Mouse (Mus musculus): ENCODE results near the gene Klk15. TPM values are rescaled to one million over a fixed set of nuclear protein-coding genes. Genes with fewer than 3 reads are reported as not detected.
"Not testable (repeated sequence)": the region's sequence is repeated elsewhere in the genome, so short reads cannot be mapped to it uniquely, and the experiment has no call there.

Gene Klk15
- polyA plus RNA-seq, 1 experiment from 2014 or later = not detected

GRCm38 (mm10) chr7:43925985-43926384, 7.6 kb upstream of the Klk15 start:
- H3K27me3 ChIP-seq = peaks cover 6% of the 10 kb centered on the region; the same call in 1 of the 2 replicates
- H3K9me3 ChIP-seq = no peaks in the 10 kb centered on the region
- no peaks in the 10 kb centered on the region for H3K36me3 ChIP-seq
- H3K4me3 ChIP-seq (replicated peaks) = no peak overlapping the region
- no peak overlapping the region for H3K4me2 ChIP-seq
- no peak overlapping the region for H3K27ac ChIP-seq
- no peak for ATAC-seq (ENCODE audit: insufficient number of reproducible peaks, insufficient read depth, low FRiP score, low TSS enrichment, low read depth)
- H3K4me1 ChIP-seq (replicated peaks) = no peaks in the 10 kb centered on the region
- WGBS = 68% methylated on average over 5 of the region's 5 CpGs
- no peak overlapping the region for H3K9ac ChIP-seq (replicated peaks)

DNA sequence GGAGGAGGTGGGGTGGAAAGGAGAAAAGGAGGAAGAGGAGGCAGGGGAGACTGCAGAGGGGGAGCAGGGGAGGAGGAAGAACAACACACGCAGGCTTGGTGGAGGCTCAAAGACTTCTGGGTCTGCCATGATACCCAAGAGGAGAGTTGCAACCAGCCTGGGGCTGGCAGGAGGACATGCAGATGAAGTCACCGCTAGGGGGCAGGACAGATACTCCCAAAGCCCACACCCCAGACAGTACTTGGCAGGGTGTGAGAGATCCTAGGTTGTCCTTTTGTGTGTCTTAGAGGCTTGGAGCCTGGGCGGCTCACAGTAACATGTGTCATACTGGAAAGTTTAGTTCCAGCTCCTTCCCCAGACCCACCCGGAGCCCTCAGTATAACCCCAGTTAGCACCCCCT, 5.0 kb upstream of the Klk15 start:
- Histone ChIP-seq H3K4me1 (replicated peaks) (no peaks in the 10 kb centered on the region), H3K4me2 (no peak overlapping the region)
- 49% methylated on average over 4 of the region's 4 CpGs for WGBS

GRCm38 (mm10) chr7:43932337-43932736, 1.2 kb upstream of the Klk15 start:
- Histone ChIP-seq H3K4me3 (replicated peaks) (no peak overlapping the region), H3K4me1 (replicated peaks) (no peaks in the 10 kb centered on the region), H3K9ac (replicated peaks) (no peak overlapping the region), H3K36me3 (no peaks in the 10 kb centered on the region), H3K27ac (no peak overlapping the region), H3K4me2 (no peak overlapping the region), H3K27me3 (peaks cover 3% of the 10 kb centered on the region; the same call in 1 of the 2 replicates), H3K9me3 (no peaks in the 10 kb centered on the region)
- no peak for ATAC-seq (ENCODE audit: insufficient number of reproducible peaks, insufficient read depth, low FRiP score, low TSS enrichment, low read depth)
- 52% methylated on average over 4 of the region's 4 CpGs for WGBS

More for the DNA sequence above, 5.0 kb upstream of the Klk15 start:
- H3K9ac ChIP-seq (replicated peaks) = no peak overlapping the region
- H3K27me3 ChIP-seq = peaks cover 6% of the 10 kb centered on the region; the same call in 1 of the 2 replicates
- no peaks in the 10 kb centered on the region for H3K9me3 ChIP-seq
- H3K4me3 ChIP-seq (replicated peaks) = no peak overlapping the region
- ATAC-seq (ENCODE audit: insufficient number of reproducible peaks, insufficient read depth, low FRiP score, low TSS enrichment, low read depth) = no peak
- no peak overlapping the region for H3K27ac ChIP-seq
- no peaks in the 10 kb centered on the region for H3K36me3 ChIP-seq

DNA sequence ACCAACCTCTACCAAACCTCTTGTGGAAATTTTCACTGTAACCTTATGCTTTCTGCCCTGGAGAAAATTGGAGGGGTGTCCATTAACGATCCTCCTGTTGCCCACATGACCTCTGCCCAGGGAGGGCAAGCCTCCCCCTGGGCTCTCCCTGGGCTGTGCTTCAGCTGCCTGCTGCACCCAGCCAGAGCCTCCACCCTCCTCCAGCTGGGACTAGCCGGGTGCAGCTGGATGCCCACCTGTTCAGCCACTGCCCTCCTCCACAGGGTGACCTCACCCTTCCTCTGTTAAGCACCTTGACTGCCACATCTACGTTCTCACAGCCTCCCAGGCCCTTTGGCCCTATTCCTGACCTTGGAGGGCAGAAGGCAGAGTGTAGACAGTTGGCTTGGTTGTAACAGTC, 1.2 kb downstream of the Klk15 start:
- ATAC-seq (ENCODE audit: insufficient number of reproducible peaks, insufficient read depth, low FRiP score, low TSS enrichment, low read depth) = no peak
- no peaks in the 10 kb centered on the region for H3K27me3 ChIP-seq
- H3K4me1 ChIP-seq (replicated peaks) = no peaks in the 10 kb centered on the region
- H3K4me2 ChIP-seq = no peak overlapping the region
- H3K27ac ChIP-seq = no peak overlapping the region
- no peak overlapping the region for H3K9ac ChIP-seq (replicated peaks)
- WGBS = 59% methylated on average over 3 of the region's 3 CpGs
- H3K9me3 ChIP-seq = no peaks in the 10 kb centered on the region
- no peaks in the 10 kb centered on the region for H3K36me3 ChIP-seq
- H3K4me3 ChIP-seq (replicated peaks) = no peak overlapping the region

- H3K4me1 ChIP-seq (replicated peaks) = no peaks in the 10 kb centered on the region
- H3K4me2 ChIP-seq = no peak overlapping the region
- no peak for ATAC-seq (ENCODE audit: insufficient number of reproducible peaks, insufficient read depth, low FRiP score, low TSS enrichment, low read depth)
- H3K4me3 ChIP-seq (replicated peaks) = no peak overlapping the region
- 85% methylated on average over 14 of the region's 14 CpGs for WGBS
- H3K9me3 ChIP-seq = no peaks in the 10 kb centered on the region
- no peaks in the 10 kb centered on the region for H3K36me3 ChIP-seq
- no peaks in the 10 kb centered on the region for H3K27me3 ChIP-seq
- H3K27ac ChIP-seq = no peak overlapping the region
- H3K9ac ChIP-seq (replicated peaks) = no peak overlapping the region
Measured at GRCm38 (mm10) chr7:43936551-43936950, 3.0 kb downstream of the Klk15 start.

- ATAC-seq (ENCODE audit: insufficient number of reproducible peaks, insufficient read depth, low FRiP score, low TSS enrichment, low read depth); H3K27me3 ChIP-seq; H3K9me3 ChIP-seq; H3K36me3 ChIP-seq; H3K4me1 ChIP-seq (replicated peaks); H3K4me3 ChIP-seq (replicated peaks); H3K27ac ChIP-seq; H3K9ac ChIP-seq (replicated peaks); H3K4me2 ChIP-seq: not testable (repeated sequence)
- WGBS = 68% methylated on average over 3 of the region's 3 CpGs
Measured at GRCm38 (mm10) chr7:43942293-43942692, 8.8 kb downstream of the Klk15 start.

DNA sequence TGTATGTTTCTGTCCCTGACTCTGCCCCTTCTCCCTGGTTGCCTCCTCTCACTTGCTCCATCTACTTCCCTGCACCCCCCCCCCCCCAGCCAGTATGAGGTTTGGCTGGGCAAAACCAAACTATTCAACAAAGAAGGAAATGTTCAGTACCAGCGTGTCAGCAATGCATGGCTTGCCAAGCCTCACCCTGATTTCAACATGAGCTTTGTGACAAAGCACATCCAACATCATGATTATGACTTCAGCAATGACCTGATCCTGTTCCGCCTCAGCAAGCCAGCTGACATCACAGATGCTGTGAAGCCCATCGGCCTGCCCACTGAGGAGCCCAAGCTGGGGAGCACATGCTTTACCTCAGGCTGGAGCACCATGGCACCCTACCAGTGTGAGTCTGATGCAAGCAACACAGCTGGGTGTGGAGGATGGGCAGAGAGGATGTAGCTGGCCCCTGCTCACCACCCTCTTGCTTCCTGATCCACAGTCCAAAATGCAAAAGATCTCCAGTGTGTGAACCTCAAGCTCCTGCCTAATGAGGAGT, 11.3 kb downstream of the Klk15 start:
- Histone ChIP-seq H3K4me3 (replicated peaks) (no peak overlapping the region), H3K9ac (replicated peaks) (no peak overlapping the region), H3K27me3 (no peaks in the 10 kb centered on the region), H3K9me3 (no peaks in the 10 kb centered on the region), H3K4me2 (no peak overlapping the region), H3K27ac (no peak overlapping the region), H3K36me3 (no peaks in the 10 kb centered on the region), H3K4me1 (replicated peaks) (no peaks in the 10 kb centered on the region)
- no peak for ATAC-seq (ENCODE audit: insufficient number of reproducible peaks, insufficient read depth, low FRiP score, low TSS enrichment, low read depth)
- WGBS = 86% methylated on average over 3 of the region's 3 CpGs

DNA sequence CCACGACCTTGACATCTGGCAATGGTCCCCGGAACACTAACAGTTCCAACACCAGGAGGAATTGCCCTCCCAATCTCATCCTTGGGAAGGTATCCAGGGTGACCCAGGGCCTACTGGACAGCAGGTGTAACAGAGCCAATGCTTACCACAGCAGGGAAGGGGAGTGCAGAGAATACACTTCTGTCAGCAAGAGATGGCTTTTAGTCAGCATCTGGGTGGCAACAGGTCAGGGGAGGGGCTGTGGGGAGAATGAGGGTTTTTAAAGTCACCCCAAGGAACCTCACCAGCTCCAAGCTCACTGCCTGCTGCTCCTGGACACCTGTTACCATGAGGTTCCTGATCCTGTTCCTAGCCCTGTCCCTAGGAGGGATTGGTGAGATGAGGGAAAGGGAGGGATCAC, 16.8 kb downstream of the Klk15 start, which contains the start of gene Klk1b8:
Klk1b8 (plus strand) TSS at position 301 of the 400 bp plus-strand sequence.
- no peak for ATAC-seq (ENCODE audit: insufficient number of reproducible peaks, insufficient read depth, low FRiP score, low TSS enrichment, low read depth)
- WGBS = 62% methylated on average over 2 of the region's 2 CpGs
- H3K4me1 ChIP-seq (replicated peaks) = no peaks in the 10 kb centered on the region
- H3K27ac ChIP-seq = no peak within 1 kb of the TSS
- H3K4me2 ChIP-seq = no peak within 1 kb of the TSS
- H3K9ac ChIP-seq (replicated peaks) = no peak within 1 kb of the TSS
- no peaks in the 10 kb centered on the region for H3K27me3 ChIP-seq
- no peak within 1 kb of the TSS for H3K4me3 ChIP-seq (replicated peaks)
- no peaks in the 10 kb centered on the region for H3K36me3 ChIP-seq
- no peaks in the 10 kb centered on the region for H3K9me3 ChIP-seq

DNA sequence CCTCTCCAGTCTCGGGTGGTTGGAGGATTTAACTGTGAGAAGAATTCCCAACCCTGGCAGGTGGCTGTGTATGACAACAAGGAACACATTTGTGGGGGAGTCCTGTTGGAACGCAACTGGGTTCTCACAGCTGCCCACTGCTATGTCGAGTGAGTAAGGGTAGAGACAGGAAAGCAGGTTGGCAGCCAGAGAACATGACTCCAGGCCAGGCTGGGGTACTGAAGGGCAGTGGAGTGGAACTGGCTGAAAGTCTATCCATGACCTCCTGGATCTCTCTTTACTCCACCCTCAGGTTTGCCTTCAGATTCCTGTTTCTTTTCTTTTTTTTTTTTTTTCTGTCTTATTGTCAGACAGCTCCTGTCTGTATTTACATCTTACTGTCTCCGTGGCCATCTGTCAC, 19.2 kb downstream of the Klk15 start:
- 69% methylated on average over 4 of the region's 4 CpGs for WGBS

GRCm38 (mm10) chr7:43966451-43966850, 32.9 kb downstream of the Klk15 start, which contains the start of gene Klk1b1:
Gene Klk1b1 (plus strand): TSS chr7:43966751.
- Histone ChIP-seq H3K4me3 (replicated peaks) (no peak within 1 kb of the TSS), H3K4me2 (no peak within 1 kb of the TSS), H3K36me3 (no peaks in the 10 kb centered on the region), H3K9me3 (no peaks in the 10 kb centered on the region), H3K27ac (no peak within 1 kb of the TSS), H3K4me1 (replicated peaks) (no peaks in the 10 kb centered on the region), H3K9ac (replicated peaks) (no peak within 1 kb of the TSS), H3K27me3 (peaks cover 7% of the 10 kb centered on the region; the same call in 1 of the 2 replicates)
- 69% methylated on average over 3 of the region's 3 CpGs for WGBS
- ATAC-seq (ENCODE audit: insufficient number of reproducible peaks, insufficient read depth, low FRiP score, low TSS enrichment, low read depth) = no peak

More for the DNA sequence above, 19.2 kb downstream of the Klk15 start:
- Histone ChIP-seq H3K27ac (no peak overlapping the region), H3K9ac (replicated peaks) (no peak overlapping the region), H3K4me3 (replicated peaks) (no peak overlapping the region), H3K4me1 (replicated peaks) (no peaks in the 10 kb centered on the region), H3K9me3 (no peaks in the 10 kb centered on the region), H3K4me2 (no peak overlapping the region), H3K27me3 (no peaks in the 10 kb centered on the region), H3K36me3 (no peaks in the 10 kb centered on the region)
- no peak for ATAC-seq (ENCODE audit: insufficient number of reproducible peaks, insufficient read depth, low FRiP score, low TSS enrichment, low read depth)

DNA sequence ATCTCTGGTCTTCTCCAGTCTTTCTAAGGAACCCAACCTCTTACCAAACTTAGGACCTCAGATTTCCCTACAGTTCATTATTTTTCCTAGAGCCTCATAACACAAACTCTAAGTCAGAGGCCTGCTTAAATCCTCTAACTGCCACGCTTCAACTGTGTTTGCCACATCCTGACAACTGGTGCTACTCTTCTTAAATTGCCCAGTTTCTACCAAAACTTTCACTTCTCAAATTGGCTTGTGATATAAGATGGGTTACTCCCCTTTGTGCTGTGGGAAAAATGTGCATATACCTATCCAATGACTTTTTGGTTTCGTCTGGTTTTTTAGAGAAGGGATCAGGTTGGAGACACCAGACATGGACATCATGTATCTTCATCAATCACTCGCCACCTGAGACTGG, 33.5 kb downstream of the Klk15 start:
- Histone ChIP-seq H3K9me3 (no peaks in the 10 kb centered on the region), H3K4me3 (replicated peaks) (no peak overlapping the region), H3K9ac (replicated peaks) (no peak overlapping the region), H3K36me3 (no peaks in the 10 kb centered on the region), H3K4me1 (replicated peaks) (no peaks in the 10 kb centered on the region), H3K4me2 (no peak overlapping the region), H3K27ac (no peak overlapping the region), H3K27me3 (peaks cover 7% of the 10 kb centered on the region; the same call in 1 of the 2 replicates)
- no peak for ATAC-seq (ENCODE audit: insufficient number of reproducible peaks, insufficient read depth, low FRiP score, low TSS enrichment, low read depth)
- WGBS = 77% methylated on average over 3 of the region's 3 CpGs

- H3K4me1 ChIP-seq (replicated peaks) = no peaks in the 10 kb centered on the region
- peaks cover 7% of the 10 kb centered on the region; the same call in 1 of the 2 replicates for H3K27me3 ChIP-seq
- no peak for ATAC-seq (ENCODE audit: insufficient number of reproducible peaks, insufficient read depth, low FRiP score, low TSS enrichment, low read depth)
- H3K9ac ChIP-seq (replicated peaks) = no peak overlapping the region
- no peak overlapping the region for H3K4me2 ChIP-seq
- 84% methylated on average over 2 of the region's 2 CpGs for WGBS
- H3K9me3 ChIP-seq = no peaks in the 10 kb centered on the region
- no peak overlapping the region for H3K27ac ChIP-seq
- no peaks in the 10 kb centered on the region for H3K36me3 ChIP-seq
- H3K4me3 ChIP-seq (replicated peaks) = no peak overlapping the region
Measured at GRCm38 (mm10) chr7:43967612-43968011, 34.1 kb downstream of the Klk15 start.

Measured in limb, embryonic 12.5 days (tissue).